Mouse (Mus musculus): Measurements from ENCODE around the gene Samd4b. TPM values are rescaled to one million over a fixed set of nuclear protein-coding genes. Genes with fewer than 3 reads are reported as not detected.
"Not testable (repeated sequence)": the region's sequence is repeated elsewhere in the genome, so short reads cannot be mapped to it uniquely, and the experiment has no call there.

The Samd4b gene
- total RNA-seq, 1 experiment from 2014 or later, result 5.4 TPM

- peak; percentile 71 for ATAC-seq (replicated peaks; ENCODE audit: low read depth, poor library complexity, severe bottlenecking)
These were observed 29.7 kb downstream of the Samd4b start for GRCm38 (mm10) chr7:28568253-28568652.

- ATAC-seq (replicated peaks; ENCODE audit: low read depth, poor library complexity, severe bottlenecking), result no peak
These were observed 30.4 kb downstream of the Samd4b start for GRCm38 (mm10) chr7:28567539-28567938.

- ATAC-seq (replicated peaks; ENCODE audit: low read depth, poor library complexity, severe bottlenecking), result 0 out of 2 replicates have a peak, but pooled peaks have one; percentile 23
These were observed 32.5 kb downstream of the Samd4b start for GRCm38 (mm10) chr7:28565407-28565806.

- ATAC-seq (replicated peaks; ENCODE audit: low read depth, poor library complexity, severe bottlenecking), result no peak
These were observed 35.0 kb downstream of the Samd4b start for GRCm38 (mm10) chr7:28562951-28563350.

GRCm38 (mm10) chr7:28562371-28562770 is 35.6 kb downstream of the Samd4b start:
- ATAC-seq (replicated peaks; ENCODE audit: low read depth, poor library complexity, severe bottlenecking), result no peak

- no peak for ATAC-seq (replicated peaks; ENCODE audit: low read depth, poor library complexity, severe bottlenecking)
These were observed 36.0 kb downstream of the Samd4b start for GRCm38 (mm10) chr7:28561967-28562366.

- no peak for ATAC-seq (replicated peaks; ENCODE audit: low read depth, poor library complexity, severe bottlenecking)
These were observed 37.1 kb downstream of the Samd4b start for GRCm38 (mm10) chr7:28560856-28561255.

- ATAC-seq (replicated peaks; ENCODE audit: low read depth, poor library complexity, severe bottlenecking), result 0 out of 2 replicates have a peak, but pooled peaks have one; percentile 37
These were observed 39.5 kb downstream of the Samd4b start for GRCm38 (mm10) chr7:28558486-28558885.

GRCm38 (mm10) chr7:28557708-28558107 is 40.2 kb downstream of the Samd4b start:
- peak; percentile 90 for ATAC-seq (replicated peaks; ENCODE audit: low read depth, poor library complexity, severe bottlenecking)

- no peak for ATAC-seq (replicated peaks; ENCODE audit: low read depth, poor library complexity, severe bottlenecking)
These were observed 40.9 kb downstream of the Samd4b start for GRCm38 (mm10) chr7:28557069-28557468.

GRCm38 (mm10) chr7:28555939-28556535 is 41.9 kb downstream of the Samd4b start:
- no peak for ATAC-seq (replicated peaks; ENCODE audit: low read depth, poor library complexity, severe bottlenecking)

- ATAC-seq (replicated peaks; ENCODE audit: low read depth, poor library complexity, severe bottlenecking), result no peak
These were observed 44.9 kb downstream of the Samd4b start for GRCm38 (mm10) chr7:28553076-28553475.

GRCm38 (mm10) chr7:28547628-28548027 is 50.3 kb downstream of the Samd4b start:
- ATAC-seq (replicated peaks; ENCODE audit: low read depth, poor library complexity, severe bottlenecking), result peak; percentile 83

- ATAC-seq (replicated peaks; ENCODE audit: low read depth, poor library complexity, severe bottlenecking), result no peak
These were observed 50.8 kb downstream of the Samd4b start, which contains the start of gene Nccrp1 for GRCm38 (mm10) chr7:28547154-28547553. Nccrp1 (minus strand) TSS chr7:28547254.

GRCm38 (mm10) chr7:28546649-28547048 is 51.3 kb downstream of the Samd4b start:
- no peak for ATAC-seq (replicated peaks; ENCODE audit: low read depth, poor library complexity, severe bottlenecking)

- ATAC-seq (replicated peaks; ENCODE audit: low read depth, poor library complexity, severe bottlenecking), result no peak
These were observed 52.1 kb downstream of the Samd4b start for GRCm38 (mm10) chr7:28545891-28546210.

- ATAC-seq (replicated peaks; ENCODE audit: low read depth, poor library complexity, severe bottlenecking), result no peak
These were observed 52.7 kb downstream of the Samd4b start for GRCm38 (mm10) chr7:28545048-28545890.

GRCm38 (mm10) chr7:28544051-28544601 is 53.8 kb downstream of the Samd4b start:
- no peak for ATAC-seq (replicated peaks; ENCODE audit: low read depth, poor library complexity, severe bottlenecking)

- ATAC-seq (replicated peaks; ENCODE audit: low read depth, poor library complexity, severe bottlenecking), result no peak
These were observed 57.4 kb downstream of the Samd4b start, which contains the start of gene Sycn for GRCm38 (mm10) chr7:28540526-28540925. Sycn (plus strand) TSS chr7:28540885.

GRCm38 (mm10) chr7:28538886-28539285 is 59.1 kb downstream of the Samd4b start:
- ATAC-seq (replicated peaks; ENCODE audit: low read depth, poor library complexity, severe bottlenecking), result not testable (repeated sequence)

GRCm38 (mm10) chr7:28532005-28532404 is 65.9 kb downstream of the Samd4b start:
- no peak for ATAC-seq (replicated peaks; ENCODE audit: low read depth, poor library complexity, severe bottlenecking)
